Mouse (Mus musculus) megakaryocyte, embryonic 14.5 days (primary cell): ENCODE measurements around the gene Rhot1. TPM values are rescaled to one million over a fixed set of nuclear protein-coding genes. Genes with fewer than 3 reads are reported as not detected.

Experiments
- H3K27me3 ChIP-seq: replicated peaks from 2 replicates; pipeline ENCODE3; 2012; ENCODE audit warnings: inconsistent platforms
- H3K36me3 ChIP-seq: replicated peaks from 2 replicates; pipeline ENCODE3; 2012; ENCODE audit warnings: low read length, inconsistent platforms, mixed read lengths
- H3K4me1 ChIP-seq: 2 replicates; pipeline ENCODE4 v1.6.1; 2012; ENCODE audit warnings: inconsistent platforms
- H3K4me3 ChIP-seq: replicated peaks from 2 replicates; pipeline ENCODE3; 2012; ENCODE audit warnings: moderate library complexity, mild to moderate bottlenecking, inconsistent platforms
- H3K9me3 ChIP-seq: 2 replicates; pipeline ENCODE4 v1.6.1; 2012; ENCODE audit warnings: inconsistent platforms
- FLI1 ChIP-seq: IDR thresholded peaks from 2 replicates; pipeline ENCODE4 v1.6.1; 2012; ENCODE audit warnings: low read length, inconsistent platforms, mixed read lengths
- GATA1 ChIP-seq: IDR thresholded peaks from 3 replicates; pipeline ENCODE4 v1.6.1; 2012; ENCODE audit warnings: mixed read lengths, low read length, inconsistent platforms, borderline replicate concordance
- polyA plus RNA-seq: library from polyadenylated mRNA; stranded (reverse); fragments of >175 nt; gene quantifications from 2 replicates; pipeline ENCODE4 v1.2.3, GENCODE M21; 2012; ENCODE audit warnings: low replicate concordance; ENCODE audit not compliant: insufficient read depth

Gene Rhot1
- polyA plus RNA-seq, 1 experiment = 3.2 TPM

DNA sequence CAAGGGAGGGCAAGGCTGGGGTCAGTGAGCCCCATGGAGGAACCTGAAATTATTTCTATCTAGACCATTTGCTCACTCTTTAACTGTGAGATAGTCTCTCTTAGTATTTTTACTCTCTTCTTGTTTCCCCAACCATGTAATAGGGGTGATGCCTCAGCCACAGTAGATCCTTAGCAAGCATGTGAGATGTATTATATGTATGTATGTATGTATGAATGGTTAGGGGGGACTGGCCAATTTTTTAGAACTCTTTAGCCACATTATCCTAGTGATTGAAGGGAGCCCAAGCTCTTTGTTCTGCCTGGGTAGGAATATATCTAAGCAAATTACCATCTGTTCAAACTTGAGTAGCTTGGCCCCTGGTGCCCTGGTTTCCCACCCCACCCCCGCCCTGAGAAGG lies 104.6 kb downstream of the Rhot1 start:
- no peak for TF ChIP-seq FLI1
- no peak for TF ChIP-seq GATA1
- Histone ChIP-seq H3K4me1 (peaks cover 13% of the 10 kb centered on the region), H3K27me3 (peaks cover 69% of the 10 kb centered on the region)

DNA sequence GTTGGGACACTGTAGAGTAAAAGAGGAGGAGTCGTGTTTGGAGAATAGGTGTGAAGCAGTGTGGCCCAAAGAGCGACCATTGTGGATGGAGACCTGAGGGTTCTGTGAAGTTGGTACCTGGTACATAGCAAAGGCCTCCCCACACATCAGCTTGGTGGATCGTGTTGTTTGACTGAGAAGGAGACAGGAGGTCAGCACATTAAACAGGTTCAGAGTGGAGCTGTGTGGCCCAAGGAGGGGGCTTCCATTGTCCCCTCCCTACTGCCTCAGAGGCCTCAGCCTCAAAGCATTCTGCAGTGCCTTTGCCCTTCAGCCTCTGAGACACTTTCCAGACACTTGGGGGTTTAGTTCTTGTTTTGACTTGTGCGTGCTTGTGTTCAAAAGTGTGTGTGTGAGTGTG lies 105.1 kb downstream of the Rhot1 start:
- H3K27me3 ChIP-seq = peaks cover 66% of the 10 kb centered on the region

More for the DNA sequence above, 104.6 kb downstream of the Rhot1 start:
- Histone ChIP-seq H3K4me3 (no peak overlapping the region), H3K9me3 (0 out of 2 replicates have a peak, but pooled peaks cover 4% of the 10 kb centered on the region), H3K36me3 (no peaks in the 10 kb centered on the region)

DNA sequence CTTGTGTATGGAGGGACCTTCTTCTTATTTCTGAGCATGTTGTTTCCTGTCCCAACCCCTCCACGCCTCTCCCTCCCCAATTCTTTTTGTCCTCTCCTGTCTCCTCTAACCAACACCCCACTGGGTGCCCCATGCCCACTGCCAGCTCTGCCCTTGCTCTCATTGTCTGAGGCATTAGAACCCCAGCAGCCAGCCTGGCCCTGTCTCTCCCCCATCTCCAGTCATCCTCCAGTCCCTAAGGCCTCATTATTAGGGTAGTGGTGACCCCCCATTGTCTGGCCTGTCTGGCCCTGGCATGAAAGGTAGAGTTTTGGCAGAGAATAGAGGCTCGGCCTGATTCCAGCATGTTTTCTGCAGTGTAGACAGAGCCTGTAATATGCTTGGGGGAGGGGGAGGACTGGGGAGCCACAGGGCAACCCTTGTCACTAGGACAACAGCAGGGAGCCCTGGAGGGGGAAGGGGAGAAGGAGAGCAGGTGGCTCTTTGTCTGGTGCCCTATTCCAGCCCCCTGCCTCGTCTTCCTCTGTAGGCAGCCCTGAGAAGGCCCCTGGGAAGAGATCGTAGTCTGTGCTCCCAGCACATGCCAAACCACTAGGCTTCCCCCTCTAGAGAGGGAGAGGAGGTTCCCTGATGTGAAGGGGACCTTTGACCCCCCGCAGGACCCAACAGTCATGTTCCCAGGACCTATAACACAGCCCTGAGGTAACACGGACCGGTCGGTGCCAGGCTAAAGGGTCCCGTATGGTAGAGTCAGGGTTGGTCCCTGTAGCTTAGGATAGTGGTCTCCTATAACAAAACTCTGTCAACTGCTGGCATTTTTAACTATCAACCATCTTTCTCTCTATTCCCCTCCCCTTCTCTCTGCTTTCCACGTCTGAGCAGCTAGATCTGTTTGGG lies 107.2 kb downstream of the Rhot1 start:
- Histone ChIP-seq H3K36me3 (no peaks in the 10 kb centered on the region), H3K9me3 (0 out of 2 replicates have a peak, but pooled peaks cover 4% of the 10 kb centered on the region), H3K27me3 (peaks cover 51% of the 10 kb centered on the region), H3K4me1 (peaks cover 36% of the 10 kb centered on the region), H3K4me3 (no peak overlapping the region)
- TF ChIP-seq GATA1 (no peak), FLI1 (no peak)

More for the DNA sequence above, 105.1 kb downstream of the Rhot1 start:
- Histone ChIP-seq H3K36me3 (no peaks in the 10 kb centered on the region), H3K4me1 (peaks cover 15% of the 10 kb centered on the region), H3K9me3 (0 out of 2 replicates have a peak, but pooled peaks cover 4% of the 10 kb centered on the region), H3K4me3 (no peak overlapping the region)
- no peak for TF ChIP-seq GATA1

Other genes starting within 250 kb of the Rhot1 start
- 2.4 TPM in 1 of 2 replicates, not detected in the other for gene Utp6, start 246.6 kb upstream of the Rhot1 start, polyA plus RNA-seq
- gene Suz12, start 215.9 kb upstream of the Rhot1 start, polyA plus RNA-seq = 2.8 and 3.0 TPM in 2 replicates
- 3.0 and 15.0 TPM in 2 replicates for gene Crlf3, start 128.0 kb upstream of the Rhot1 start, polyA plus RNA-seq
- gene Atad5, start 119.6 kb upstream of the Rhot1 start, polyA plus RNA-seq = 0.47 TPM in 1 of 2 replicates, not detected in the other
- 0.44 TPM in 1 of 2 replicates, not detected in the other for gene Tefm, start 66.8 kb upstream of the Rhot1 start, polyA plus RNA-seq
- 4.2 TPM in 1 of 2 replicates, not detected in the other for gene Adap2, start 54.9 kb upstream of the Rhot1 start, polyA plus RNA-seq
- 2.6 and 3.6 TPM in 2 replicates for gene Rnf135, start 25.2 kb upstream of the Rhot1 start, polyA plus RNA-seq
- gene Rhbdl3, start 91.9 kb downstream of the Rhot1 start, polyA plus RNA-seq = 3.2 and 5.6 TPM in 2 replicates
- gene 5730455P16Rik, start 169.0 kb downstream of the Rhot1 start, polyA plus RNA-seq = 0.60 and 1.8 TPM in 2 replicates
- gene Zfp207, start 174.3 kb downstream of the Rhot1 start, polyA plus RNA-seq = 11.3 and 21.4 TPM in 2 replicates
- gene Psmd11, start 219.6 kb downstream of the Rhot1 start, polyA plus RNA-seq = 11.2 and 54.6 TPM in 2 replicates